Mouse (Mus musculus): ENCODE data around the gene Osbpl5. TPM values are rescaled to one million over a fixed set of nuclear protein-coding genes. Genes with fewer than 3 reads are reported as not detected.
"Not testable (repeated sequence)": the region's sequence is repeated elsewhere in the genome, so short reads cannot be mapped to it uniquely, and the experiment has no call there.

The Osbpl5 gene
- total and polyA plus RNA-seq, 3 experiments, result 0.60 TPM; not detected in 2

GRCm38 (mm10) chr7:143681566-143681965 lies 75.2 kb downstream of the Osbpl5 start:
- Histone ChIP-seq H3K27me3 (ENCODE audit: insufficient read depth, low read length) (peaks cover 11% of the 10 kb centered on the region), H3K9me3 (replicated peaks) (no peaks in the 10 kb centered on the region), H3K4me3 (ENCODE audit: low read depth, low read length) (no peak overlapping the region), H3K4me1 (ENCODE audit: insufficient read depth, low read depth, low read length) (no peaks in the 10 kb centered on the region), H3K36me3 (replicated peaks) (no peaks in the 10 kb centered on the region)
- no peak for DNase-seq (ENCODE audit: low spot score)
- TF ChIP-seq CTCF (IDR thresholded peaks at IDR 0.05; ENCODE audit: low read depth, low read length) (no peak), GATA2 (IDR thresholded peaks at IDR 0.05; ENCODE audit: borderline replicate concordance, low read depth, low read length) (no peak), POLR2AphosphoS5 (IDR thresholded peaks at IDR 0.05; ENCODE audit: insufficient replicate concordance, low read depth, low read length) (no peak)
- no peak for ATAC-seq (ENCODE audit: extremely low read depth, insufficient number of reproducible peaks, low FRiP score, poor library complexity, severe bottlenecking)

- not testable (repeated sequence) for H3K9me3 ChIP-seq (replicated peaks); H3K4me3 ChIP-seq (ENCODE audit: low read depth, low read length); ATAC-seq (ENCODE audit: extremely low read depth, insufficient number of reproducible peaks, low FRiP score, poor library complexity, severe bottlenecking); H3K4me1 ChIP-seq (ENCODE audit: insufficient read depth, low read depth, low read length); H3K36me3 ChIP-seq (replicated peaks); DNase-seq (ENCODE audit: low spot score)
- H3K27me3 ChIP-seq (ENCODE audit: insufficient read depth, low read length), result peaks cover 11% of the 10 kb centered on the region
These were observed 75.9 kb downstream of the Osbpl5 start for GRCm38 (mm10) chr7:143680836-143681235.

- H3K4me3 ChIP-seq (ENCODE audit: low read depth, low read length); ATAC-seq (ENCODE audit: extremely low read depth, insufficient number of reproducible peaks, low FRiP score, poor library complexity, severe bottlenecking); H3K4me1 ChIP-seq (ENCODE audit: insufficient read depth, low read depth, low read length); H3K36me3 ChIP-seq (replicated peaks); H3K9me3 ChIP-seq (replicated peaks); DNase-seq (ENCODE audit: low spot score); H3K27me3 ChIP-seq (ENCODE audit: insufficient read depth, low read length): not testable (repeated sequence)
These were observed 77.1 kb downstream of the Osbpl5 start for GRCm38 (mm10) chr7:143679650-143680049.

GRCm38 (mm10) chr7:143666427-143667311 lies 90.1 kb downstream of the Osbpl5 start:
- DNase-seq (ENCODE audit: low spot score), result no peak
- Histone ChIP-seq H3K9me3 (replicated peaks) (no peaks in the 10 kb centered on the region), H3K27me3 (ENCODE audit: insufficient read depth, low read length) (no peaks in the 10 kb centered on the region; the same call in 1 of the 2 replicates), H3K36me3 (replicated peaks) (no peaks in the 10 kb centered on the region), H3K4me1 (ENCODE audit: insufficient read depth, low read depth, low read length) (peaks cover 9% of the 10 kb centered on the region), H3K4me3 (ENCODE audit: low read depth, low read length) (no peak overlapping the region)
- no peak for ATAC-seq (ENCODE audit: extremely low read depth, insufficient number of reproducible peaks, low FRiP score, poor library complexity, severe bottlenecking)
- no peak for TF ChIP-seq TAL1 (conservative IDR thresholded peaks at IDR 0.05; ENCODE audit: low read depth, low read length)
- TF ChIP-seq CTCF (IDR thresholded peaks at IDR 0.05; ENCODE audit: low read depth, low read length), result no peak

GRCm38 (mm10) chr7:143663470-143663869 lies 93.3 kb downstream of the Osbpl5 start:
- H3K4me1 ChIP-seq (ENCODE audit: insufficient read depth, low read depth, low read length), result peaks cover 9% of the 10 kb centered on the region
- H3K27me3 ChIP-seq (ENCODE audit: insufficient read depth, low read length), result no peaks in the 10 kb centered on the region; the same call in 1 of the 2 replicates
- H3K4me3 ChIP-seq (ENCODE audit: low read depth, low read length), result no peak overlapping the region
- TF ChIP-seq GATA1 (IDR thresholded peaks at IDR 0.05; ENCODE audit: borderline replicate concordance, low read length) (no peak), POLR2AphosphoS5 (IDR thresholded peaks at IDR 0.05; ENCODE audit: insufficient replicate concordance, low read depth, low read length) (no peak), CTCF (IDR thresholded peaks at IDR 0.05; ENCODE audit: low read depth, low read length) (no peak), GATA2 (IDR thresholded peaks at IDR 0.05; ENCODE audit: borderline replicate concordance, low read depth, low read length) (no peak), TAL1 (conservative IDR thresholded peaks at IDR 0.05; ENCODE audit: low read depth, low read length) (no peak)
- no peaks in the 10 kb centered on the region for H3K36me3 ChIP-seq (replicated peaks)
- H3K9me3 ChIP-seq (replicated peaks), result no peaks in the 10 kb centered on the region
- no peak for ATAC-seq (ENCODE audit: extremely low read depth, insufficient number of reproducible peaks, low FRiP score, poor library complexity, severe bottlenecking)
- DNase-seq (ENCODE audit: low spot score), result no peak

GRCm38 (mm10) chr7:143660797-143661196 lies 96.0 kb downstream of the Osbpl5 start:
- TF ChIP-seq POLR2AphosphoS5 (IDR thresholded peaks at IDR 0.05; ENCODE audit: insufficient replicate concordance, low read depth, low read length), result no peak
- no peak for TF ChIP-seq CTCF (IDR thresholded peaks at IDR 0.05; ENCODE audit: low read depth, low read length)
- H3K27me3 ChIP-seq (ENCODE audit: insufficient read depth, low read length), result no peaks in the 10 kb centered on the region; the same call in 1 of the 2 replicates
- H3K4me3 ChIP-seq (ENCODE audit: low read depth, low read length), result no peak overlapping the region
- H3K36me3 ChIP-seq (replicated peaks), result no peaks in the 10 kb centered on the region
- no peaks in the 10 kb centered on the region for H3K4me1 ChIP-seq (ENCODE audit: insufficient read depth, low read depth, low read length)
- no peaks in the 10 kb centered on the region for H3K9me3 ChIP-seq (replicated peaks)
- ATAC-seq (ENCODE audit: extremely low read depth, insufficient number of reproducible peaks, low FRiP score, poor library complexity, severe bottlenecking) (no peak), DNase-seq (ENCODE audit: low spot score) (no peak)

- H3K4me1 ChIP-seq (ENCODE audit: insufficient read depth, low read depth, low read length); DNase-seq (ENCODE audit: low spot score); H3K4me3 ChIP-seq (ENCODE audit: low read depth, low read length); H3K36me3 ChIP-seq (replicated peaks); H3K9me3 ChIP-seq (replicated peaks); ATAC-seq (ENCODE audit: extremely low read depth, insufficient number of reproducible peaks, low FRiP score, poor library complexity, severe bottlenecking): not testable (repeated sequence)
- H3K27me3 ChIP-seq (ENCODE audit: insufficient read depth, low read length), result peaks cover 14% of the 10 kb centered on the region
These were observed 106.9 kb downstream of the Osbpl5 start for GRCm38 (mm10) chr7:143649769-143650346.
